Mouse (Mus musculus): ENCODE results near the gene Gnb1l. TPM values are rescaled to one million over a fixed set of nuclear protein-coding genes. Genes with fewer than 3 reads are reported as not detected.

Gnb1l gene
- polyA plus RNA-seq, 1 experiment from 2014 or later = 21.4 TPM

- no peak for ATAC-seq (ENCODE audit: low FRiP score, low read depth)
- Histone ChIP-seq H3K9ac (no peak overlapping the region), H3K27me3 (peaks cover 95% of the 10 kb centered on the region), H3K4me2 (replicated peaks) (peak overlapping the region; percentile 74), H3K4me1 (peaks cover 35% of the 10 kb centered on the region), H3K9me3 (0 out of 2 replicates have a peak, but pooled peaks cover 3% of the 10 kb centered on the region), H3K4me3 (0 out of 2 replicates have a peak overlapping the region, but pooled peaks have one; percentile 41), H3K27ac (no peak overlapping the region), H3K36me3 (no peaks in the 10 kb centered on the region)
- 28% methylated on average over 10 of the region's 10 CpGs for WGBS
Observed at GRCm38 (mm10) chr16:18583169-18583568, 84.7 kb downstream of the Gnb1l start.

- Histone ChIP-seq H3K4me3 (peak overlapping the region; percentile 52; the same call in 1 of the 2 replicates), H3K4me2 (replicated peaks) (peak overlapping the region; percentile 74), H3K27me3 (peaks cover 96% of the 10 kb centered on the region), H3K4me1 (peaks cover 39% of the 10 kb centered on the region), H3K9ac (no peak overlapping the region), H3K27ac (no peak overlapping the region), H3K9me3 (0 out of 2 replicates have a peak, but pooled peaks cover 3% of the 10 kb centered on the region), H3K36me3 (no peaks in the 10 kb centered on the region)
- 24% methylated on average over 10 of the region's 10 CpGs for whole genome bisulfite sequencing
- ATAC-seq (ENCODE audit: low FRiP score, low read depth) = no peak
Observed at GRCm38 (mm10) chr16:18583673-18584357, 85.3 kb downstream of the Gnb1l start.

GRCm38 (mm10) chr16:18584901-18585510 lies 86.5 kb downstream of the Gnb1l start:
- Histone ChIP-seq H3K27ac (no peak overlapping the region), H3K9ac (peak overlapping the region; percentile 66; the same call in 1 of the 2 replicates), H3K36me3 (no peaks in the 10 kb centered on the region), H3K4me1 (peaks cover 43% of the 10 kb centered on the region), H3K4me2 (replicated peaks) (peak overlapping the region; percentile 74), H3K9me3 (no peaks in the 10 kb centered on the region), H3K4me3 (peak overlapping the region; percentile 52), H3K27me3 (peaks cover 98% of the 10 kb centered on the region)
- ATAC-seq (ENCODE audit: low FRiP score, low read depth) = no peak
- WGBS = 22% methylated on average over 10 of the region's 10 CpGs

GRCm38 (mm10) chr16:18585676-18586075 lies 87.2 kb downstream of the Gnb1l start:
- peak overlapping the region; percentile 66; the same call in 1 of the 2 replicates for H3K9ac ChIP-seq
- WGBS = 14% methylated on average over 10 of the region's 10 CpGs
- H3K27me3 ChIP-seq = peaks cover 98% of the 10 kb centered on the region
- H3K9me3 ChIP-seq = no peaks in the 10 kb centered on the region
- peak overlapping the region; percentile 52 for H3K4me3 ChIP-seq
- H3K4me1 ChIP-seq = peaks cover 49% of the 10 kb centered on the region
- no peak overlapping the region for H3K27ac ChIP-seq
- ATAC-seq (ENCODE audit: low FRiP score, low read depth) = no peak
- peak overlapping the region; percentile 74 for H3K4me2 ChIP-seq (replicated peaks)
- H3K36me3 ChIP-seq = no peaks in the 10 kb centered on the region

- ATAC-seq (ENCODE audit: low FRiP score, low read depth) = no peak; the same call in 1 of the 2 replicates
- Histone ChIP-seq H3K27me3 (peaks cover 98% of the 10 kb centered on the region), H3K9ac (peak overlapping the region; percentile 66), H3K4me3 (peak overlapping the region; percentile 52), H3K4me1 (peaks cover 51% of the 10 kb centered on the region), H3K27ac (peak overlapping the region; percentile 48; the same call in 1 of the 2 replicates), H3K9me3 (no peaks in the 10 kb centered on the region), H3K36me3 (no peaks in the 10 kb centered on the region), H3K4me2 (replicated peaks) (peak overlapping the region; percentile 74)
- WGBS = 3% methylated on average over 82 of the region's 83 CpGs
Observed at GRCm38 (mm10) chr16:18586076-18586905, 87.8 kb downstream of the Gnb1l start.

- H3K4me3 ChIP-seq = peak overlapping the region; percentile 52
- ATAC-seq (ENCODE audit: low FRiP score, low read depth) = no peak
- no peak overlapping the region; the same call in 1 of the 2 replicates for H3K27ac ChIP-seq
- H3K36me3 ChIP-seq = no peaks in the 10 kb centered on the region
- peaks cover 98% of the 10 kb centered on the region for H3K27me3 ChIP-seq
- peaks cover 51% of the 10 kb centered on the region for H3K4me1 ChIP-seq
- peak overlapping the region; percentile 74 for H3K4me2 ChIP-seq (replicated peaks)
- peak overlapping the region; percentile 66 for H3K9ac ChIP-seq
- no peaks in the 10 kb centered on the region for H3K9me3 ChIP-seq
- WGBS = 2% methylated on average over 31 of the region's 62 CpGs
Observed at GRCm38 (mm10) chr16:18586906-18587546, 88.5 kb downstream of the Gnb1l start.

- Histone ChIP-seq H3K9ac (peak overlapping the region; percentile 59), H3K4me2 (replicated peaks) (peak overlapping the region; percentile 59), H3K27ac (no peak overlapping the region), H3K4me1 (peaks cover 43% of the 10 kb centered on the region), H3K27me3 (peaks cover 96% of the 10 kb centered on the region), H3K9me3 (no peaks in the 10 kb centered on the region), H3K4me3 (peak overlapping the region; percentile 38), H3K36me3 (no peaks in the 10 kb centered on the region)
- ATAC-seq (ENCODE audit: low FRiP score, low read depth) = peak; percentile 9; the same call in 1 of the 2 replicates
- WGBS = 2% methylated on average over 56 of the region's 57 CpGs
Observed at GRCm38 (mm10) chr16:18587847-18588737, 89.6 kb downstream of the Gnb1l start.

GRCm38 (mm10) chr16:18588738-18589055 lies 90.2 kb downstream of the Gnb1l start:
- peaks cover 96% of the 10 kb centered on the region for H3K27me3 ChIP-seq
- H3K4me3 ChIP-seq = peak overlapping the region; percentile 38
- peak overlapping the region; percentile 59 for H3K4me2 ChIP-seq (replicated peaks)
- H3K4me1 ChIP-seq = peaks cover 43% of the 10 kb centered on the region
- no peaks in the 10 kb centered on the region for H3K9me3 ChIP-seq
- no peaks in the 10 kb centered on the region for H3K36me3 ChIP-seq
- H3K27ac ChIP-seq = no peak overlapping the region
- ATAC-seq (ENCODE audit: low FRiP score, low read depth) = no peak
- H3K9ac ChIP-seq = 0 out of 2 replicates have a peak overlapping the region, but pooled peaks have one; percentile 26
- WGBS = 6% methylated on average over 31 of the region's 31 CpGs

GRCm38 (mm10) chr16:18589080-18589621 lies 90.6 kb downstream of the Gnb1l start:
- H3K36me3 ChIP-seq = no peaks in the 10 kb centered on the region
- H3K9me3 ChIP-seq = no peaks in the 10 kb centered on the region
- 31% methylated on average over 9 of the region's 9 CpGs for WGBS
- H3K4me3 ChIP-seq = peak overlapping the region; percentile 38; the same call in 1 of the 2 replicates
- peaks cover 96% of the 10 kb centered on the region for H3K27me3 ChIP-seq
- no peak overlapping the region for H3K27ac ChIP-seq
- H3K4me2 ChIP-seq (replicated peaks) = no peak overlapping the region
- H3K4me1 ChIP-seq = peaks cover 43% of the 10 kb centered on the region
- H3K9ac ChIP-seq = no peak overlapping the region
- no peak for ATAC-seq (ENCODE audit: low FRiP score, low read depth)

GRCm38 (mm10) chr16:18589804-18590790 lies 91.6 kb downstream of the Gnb1l start, which contains the start of gene Tbx1:
Gene Tbx1 (minus strand): TSS chr16:18590671.
- H3K4me2 ChIP-seq (replicated peaks) = peak within 1 kb of the TSS; percentile 59
- no peaks in the 10 kb centered on the region for H3K36me3 ChIP-seq
- H3K9me3 ChIP-seq = no peaks in the 10 kb centered on the region
- H3K27ac ChIP-seq = no peak within 1 kb of the TSS
- WGBS = 3% methylated on average over 48 of the region's 48 CpGs
- peak within 1 kb of the TSS; percentile 32 for H3K4me3 ChIP-seq
- H3K27me3 ChIP-seq = peaks cover 96% of the 10 kb centered on the region
- peak within 1 kb of the TSS; percentile 36 for H3K9ac ChIP-seq
- peaks cover 43% of the 10 kb centered on the region for H3K4me1 ChIP-seq
- no peak for ATAC-seq (ENCODE audit: low FRiP score, low read depth)

Data from limb, embryonic 13.5 days (tissue).